Mouse (Mus musculus) hindbrain, embryonic 15.5 days (tissue): ENCODE measurements around the gene Dedd. TPM values are rescaled to one million over a fixed set of nuclear protein-coding genes. Genes with fewer than 3 reads are reported as not detected.

ENCODE experiments used
- ATAC-seq: fragments of 200-750 bp; cut with Nextera tagmentation; 2 replicates; pipeline ENCODE4 v1.8.0; 2017; ENCODE audit warnings: low read depth, moderate number of reproducible peaks, moderate TSS enrichment; ENCODE audit not compliant: low FRiP score
- H3K27ac ChIP-seq: fragments of 300-500 bp; sonication (generic); replicated peaks from 2 replicates; pipeline ENCODE4 v1.5.1; 2015; ENCODE audit warnings: mild to moderate bottlenecking, inconsistent platforms
- H3K27me3 ChIP-seq: fragments of 300-500 bp; sonication (generic); 2 replicates; pipeline ENCODE4 v1.6.1; 2015; ENCODE audit warnings: control low read depth, inconsistent platforms
- H3K36me3 ChIP-seq: fragments of 300-500 bp; sonication (generic); 2 replicates; pipeline ENCODE4 v1.6.1; 2015; ENCODE audit warnings: control low read depth, inconsistent platforms
- H3K4me1 ChIP-seq: fragments of 300-500 bp; sonication (generic); replicated peaks from 2 replicates; pipeline ENCODE4 v1.6.1; 2015; ENCODE audit warnings: control low read depth, inconsistent platforms
- H3K4me2 ChIP-seq: fragments of 300-500 bp; sonication (generic); 2 replicates; pipeline ENCODE4 v1.6.1; 2015; ENCODE audit warnings: moderate library complexity, mild to moderate bottlenecking, inconsistent platforms
- H3K4me3 ChIP-seq: fragments of 300-500 bp; sonication (generic); 2 replicates; pipeline ENCODE4 v1.5.1; 2015; ENCODE audit warnings: mild to moderate bottlenecking, inconsistent platforms
- H3K9ac ChIP-seq: fragments of 300-500 bp; sonication (generic); 2 replicates; pipeline ENCODE4 v1.6.1; 2015; ENCODE audit warnings: inconsistent platforms
- H3K9me3 ChIP-seq: fragments of 300-500 bp; sonication (generic); 2 replicates; pipeline ENCODE4 v1.6.1; 2016; ENCODE audit warnings: control low read depth, inconsistent platforms
- WGBS: fragments of 180-500 bp; shearing (Covaris S2); methylation state at CpG from one replicate; pipeline ENCODE4 v1.1.7; 2015; 5-methylcytosine and 5-hydroxymethylcytosine counted together
- polyA plus RNA-seq: library from polyadenylated mRNA; unstranded; fragments of >200 nt; fragmentation: Nextera tagmentation; extraction: Ambion mirVana; gene quantifications from 2 replicates; pipeline ENCODE4 v1.2.1, GENCODE M21; 2015

Dedd gene
- polyA plus RNA-seq, 1 experiment from 2014 or later = 51.6 TPM

DNA sequence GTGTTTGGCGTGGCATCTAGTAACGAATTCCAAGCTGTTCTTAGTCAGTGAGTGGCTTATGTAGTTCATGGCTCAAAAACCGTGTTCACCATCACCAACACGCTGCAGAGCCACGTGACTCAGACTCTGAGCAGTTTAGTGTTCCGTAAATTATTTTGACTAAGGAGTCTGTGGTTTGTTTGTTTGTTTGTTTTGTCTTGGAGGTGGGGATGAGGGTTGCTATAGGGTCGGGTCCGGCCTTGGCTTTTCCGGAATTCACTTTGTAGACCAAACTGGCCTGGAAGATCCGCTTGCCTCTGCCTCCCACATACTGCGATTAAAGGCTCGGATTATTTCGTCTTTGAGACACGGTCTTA lies 17.1 kb downstream of the Dedd start:
- Histone ChIP-seq H3K9ac (peak overlapping the region; percentile 73), H3K4me2 (peak overlapping the region; percentile 93), H3K27ac (peak overlapping the region; percentile 87; the same call in 1 of the 2 replicates), H3K4me3 (peak overlapping the region; percentile 93), H3K27me3 (no peaks in the 10 kb centered on the region), H3K9me3 (no peaks in the 10 kb centered on the region), H3K36me3 (peaks cover 26% of the 10 kb centered on the region), H3K4me1 (peaks cover 43% of the 10 kb centered on the region)
- WGBS = 1% methylated on average over 14 of the region's 14 CpGs
- ATAC-seq = no peak

GRCm38 (mm10) chr1:171348665-171349064 lies 19.7 kb downstream of the Dedd start:
- WGBS = 88% methylated on average over 3 of the region's 3 CpGs
- H3K27ac ChIP-seq = no peak overlapping the region

DNA sequence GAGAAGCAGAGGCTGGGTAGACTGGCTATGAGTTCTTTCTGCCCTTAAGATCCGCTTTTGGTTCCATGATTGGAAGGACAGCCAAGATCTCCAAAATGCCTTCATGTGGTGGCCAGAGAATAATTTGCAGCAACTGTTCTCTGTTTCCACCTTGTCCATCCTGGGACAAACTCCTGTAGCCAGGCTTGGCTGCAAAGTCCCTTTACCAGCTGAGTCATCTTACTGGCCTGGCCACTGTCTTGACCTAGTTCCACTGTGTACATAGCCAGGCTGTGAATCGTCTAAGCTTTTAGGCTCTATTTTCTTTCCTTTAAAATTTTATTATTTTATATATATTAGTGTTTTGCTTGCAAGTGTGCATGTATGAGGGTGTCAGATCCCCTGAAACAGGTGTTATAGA lies 20.3 kb downstream of the Dedd start:
- Histone ChIP-seq H3K36me3 (no peaks in the 10 kb centered on the region), H3K4me3 (no peak overlapping the region), H3K4me2 (no peak overlapping the region), H3K9ac (no peak overlapping the region), H3K4me1 (peaks cover 35% of the 10 kb centered on the region), H3K27me3 (no peaks in the 10 kb centered on the region), H3K9me3 (no peaks in the 10 kb centered on the region), H3K27ac (no peak overlapping the region)
- no peak for ATAC-seq
- WGBS = 94% methylated on average over 2 of the region's 2 CpGs

More at GRCm38 (mm10) chr1:171348665-171349064, 19.7 kb downstream of the Dedd start:
- Histone ChIP-seq H3K27me3 (no peaks in the 10 kb centered on the region), H3K36me3 (0 out of 2 replicates have a peak, but pooled peaks cover 1% of the 10 kb centered on the region), H3K4me3 (no peak overlapping the region), H3K9me3 (no peaks in the 10 kb centered on the region), H3K9ac (no peak overlapping the region), H3K4me2 (no peak overlapping the region), H3K4me1 (peaks cover 41% of the 10 kb centered on the region)
- ATAC-seq = no peak

DNA sequence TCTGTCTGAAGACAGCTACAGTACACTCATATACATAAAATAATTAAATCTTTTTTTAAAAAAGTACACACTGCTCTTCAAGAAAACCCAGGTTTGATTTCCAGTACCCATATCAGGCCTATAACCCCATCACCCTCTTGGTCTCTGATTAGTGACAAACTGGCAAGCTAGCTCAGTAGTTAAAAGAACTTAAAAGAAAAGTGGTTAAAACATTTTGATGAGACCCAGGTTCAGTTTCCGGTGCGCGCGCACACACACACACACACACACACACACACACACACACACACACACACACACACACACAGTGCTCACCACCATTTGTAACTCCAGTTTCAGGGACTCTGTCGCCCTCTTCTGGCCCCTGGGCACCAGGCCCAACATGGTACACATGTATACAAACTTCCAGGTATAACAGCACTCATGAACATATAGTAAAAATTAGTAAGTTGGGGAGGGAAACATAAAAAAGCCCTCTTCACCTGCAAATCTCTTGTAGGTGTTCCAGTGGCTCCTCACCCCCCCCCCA lies 26.9 kb downstream of the Dedd start:
- whole genome bisulfite sequencing = 79% methylated on average over 5 of the region's 5 CpGs
- Histone ChIP-seq H3K4me3 (no peak overlapping the region), H3K9ac (no peak overlapping the region), H3K9me3 (no peaks in the 10 kb centered on the region), H3K4me1 (peaks cover 7% of the 10 kb centered on the region), H3K27me3 (no peaks in the 10 kb centered on the region), H3K4me2 (no peak overlapping the region), H3K27ac (no peak overlapping the region), H3K36me3 (peaks cover 10% of the 10 kb centered on the region; the same call in 1 of the 2 replicates)
- no peak for ATAC-seq

- WGBS = 92% methylated on average over 2 of the region's 2 CpGs
These were observed 27.9 kb downstream of the Dedd start for GRCm38 (mm10) chr1:171356814-171357213.

DNA sequence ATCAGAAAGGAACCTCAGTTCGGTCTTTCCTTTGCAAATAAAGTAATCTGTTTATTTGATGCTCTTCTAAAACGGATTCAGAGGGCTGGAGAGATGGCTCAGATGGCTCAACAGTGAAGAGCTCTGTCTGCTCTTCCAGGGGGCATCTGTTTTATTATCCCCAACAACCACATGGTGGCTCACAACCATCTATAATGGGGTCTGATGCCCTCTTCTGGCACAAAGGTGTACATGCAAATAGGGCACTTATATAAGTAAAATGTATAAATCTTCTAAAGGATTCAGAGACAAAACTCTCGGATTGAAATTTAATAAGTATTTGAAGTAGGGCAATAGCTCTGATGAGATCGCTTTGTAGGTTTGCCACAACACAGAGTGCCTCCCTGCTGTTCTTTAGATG lies 29.5 kb downstream of the Dedd start:
- Histone ChIP-seq H3K9me3 (no peaks in the 10 kb centered on the region), H3K4me1 (peaks cover 15% of the 10 kb centered on the region), H3K4me3 (no peak overlapping the region), H3K27me3 (no peaks in the 10 kb centered on the region), H3K9ac (no peak overlapping the region), H3K27ac (no peak overlapping the region), H3K36me3 (peaks cover 10% of the 10 kb centered on the region; the same call in 1 of the 2 replicates), H3K4me2 (no peak overlapping the region)
- no peak for ATAC-seq
- WGBS = 80% methylated on average over 4 of the region's 4 CpGs

More at GRCm38 (mm10) chr1:171356814-171357213, 27.9 kb downstream of the Dedd start:
- H3K27ac ChIP-seq = no peak overlapping the region
- H3K4me1 ChIP-seq = peaks cover 13% of the 10 kb centered on the region
- H3K36me3 ChIP-seq = peaks cover 10% of the 10 kb centered on the region; the same call in 1 of the 2 replicates
- H3K9me3 ChIP-seq = no peaks in the 10 kb centered on the region
- H3K9ac ChIP-seq = no peak overlapping the region
- H3K4me3 ChIP-seq = no peak overlapping the region
- no peak overlapping the region for H3K4me2 ChIP-seq
- ATAC-seq = no peak
- H3K27me3 ChIP-seq = no peaks in the 10 kb centered on the region

DNA sequence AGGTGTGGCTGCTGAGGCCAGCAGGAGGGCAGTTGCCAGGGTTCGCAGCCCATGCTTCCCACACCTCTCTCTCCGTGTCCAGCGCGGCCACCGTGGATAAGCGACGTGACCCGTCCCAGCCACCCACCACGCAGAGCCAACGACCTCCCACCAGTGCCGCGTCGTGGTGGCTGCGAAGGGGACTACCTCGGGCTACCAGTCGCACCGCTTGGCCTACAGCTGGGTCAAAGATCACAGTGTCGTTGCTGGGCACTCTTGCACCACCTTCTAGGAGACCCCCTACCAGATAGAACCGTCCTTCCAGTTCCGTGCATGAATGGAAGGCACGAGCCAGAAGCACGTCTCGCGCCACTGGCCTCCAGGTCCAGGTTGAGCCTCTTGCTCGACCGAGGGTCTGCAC lies 31.3 kb downstream of the Dedd start:
- Histone ChIP-seq H3K4me1 (peaks cover 15% of the 10 kb centered on the region), H3K4me3 (peak overlapping the region; percentile 48), H3K4me2 (peak overlapping the region; percentile 79), H3K27ac (peak overlapping the region; percentile 88), H3K9ac (peak overlapping the region; percentile 66), H3K9me3 (no peaks in the 10 kb centered on the region), H3K27me3 (no peaks in the 10 kb centered on the region), H3K36me3 (peaks cover 10% of the 10 kb centered on the region; the same call in 1 of the 2 replicates)
- no peak; the same call in 1 of the 2 replicates for ATAC-seq
- 3% methylated on average over 26 of the region's 26 CpGs for WGBS

GRCm38 (mm10) chr1:171360656-171361055 lies 31.7 kb downstream of the Dedd start, which contains the start of gene Klhdc9:
Klhdc9 (minus strand) TSS chr1:171360798.
- Histone ChIP-seq H3K9me3 (no peaks in the 10 kb centered on the region), H3K4me3 (peak within 1 kb of the TSS; percentile 48), H3K4me1 (peaks cover 15% of the 10 kb centered on the region), H3K27me3 (no peaks in the 10 kb centered on the region), H3K4me2 (peak within 1 kb of the TSS; percentile 79), H3K27ac (peak within 1 kb of the TSS; percentile 88), H3K9ac (peak within 1 kb of the TSS; percentile 66), H3K36me3 (peaks cover 10% of the 10 kb centered on the region; the same call in 1 of the 2 replicates)
- ATAC-seq = peak; percentile 95
- WGBS = 0% methylated on average over 21 of the region's 21 CpGs

- Histone ChIP-seq H3K4me1 (peaks cover 15% of the 10 kb centered on the region), H3K9me3 (no peaks in the 10 kb centered on the region), H3K27me3 (no peaks in the 10 kb centered on the region), H3K4me2 (peak overlapping the region; percentile 79), H3K36me3 (peaks cover 8% of the 10 kb centered on the region; the same call in 1 of the 2 replicates), H3K27ac (peak overlapping the region; percentile 88), H3K9ac (peak overlapping the region; percentile 66), H3K4me3 (peak overlapping the region; percentile 48)
- 33% methylated on average over 16 of the region's 16 CpGs for WGBS
- ATAC-seq = peak; percentile 58
These were observed 32.5 kb downstream of the Dedd start for GRCm38 (mm10) chr1:171361106-171362103.

DNA sequence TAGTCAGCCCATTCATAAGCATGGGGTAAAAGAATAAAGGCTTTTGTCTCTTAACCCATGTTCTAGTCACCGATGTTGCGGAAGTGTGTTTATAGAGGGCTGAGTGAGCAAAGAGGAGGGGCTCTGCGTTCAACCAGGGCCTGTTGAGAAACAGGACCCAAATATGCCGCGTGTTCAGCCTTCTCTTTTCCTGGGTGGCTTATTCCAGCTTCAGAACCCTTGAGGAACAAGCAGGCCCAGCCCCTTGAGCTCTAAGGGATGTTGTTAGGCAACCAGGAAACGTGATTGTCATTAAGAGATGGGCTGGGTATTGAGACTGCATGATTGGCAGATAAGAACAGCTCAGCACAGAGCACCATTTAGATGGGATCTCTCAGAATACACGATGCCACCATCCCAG lies 37.0 kb downstream of the Dedd start:
- Histone ChIP-seq H3K27ac (no peak overlapping the region), H3K4me2 (no peak overlapping the region), H3K9me3 (no peaks in the 10 kb centered on the region), H3K4me3 (no peak overlapping the region), H3K27me3 (no peaks in the 10 kb centered on the region), H3K9ac (no peak overlapping the region), H3K4me1 (peaks cover 8% of the 10 kb centered on the region), H3K36me3 (no peaks in the 10 kb centered on the region)
- WGBS = 65% methylated on average over 7 of the region's 7 CpGs
- no peak for ATAC-seq

- ATAC-seq = no peak
- Histone ChIP-seq H3K9me3 (no peaks in the 10 kb centered on the region), H3K4me3 (no peak within 1 kb of the TSS), H3K36me3 (no peaks in the 10 kb centered on the region), H3K4me2 (no peak within 1 kb of the TSS), H3K9ac (no peak within 1 kb of the TSS), H3K4me1 (no peaks in the 10 kb centered on the region), H3K27me3 (no peaks in the 10 kb centered on the region), H3K27ac (no peak within 1 kb of the TSS)
- WGBS = 43% methylated on average over 20 of the region's 20 CpGs
These were observed 41.1 kb downstream of the Dedd start, which contains the start of gene Nectin4 for GRCm38 (mm10) chr1:171369845-171370556. Nectin4 (plus strand) TSS chr1:171370099.
